ENCODE assay signal across 24 mouse cellular contexts in the genomic region with DNA sequence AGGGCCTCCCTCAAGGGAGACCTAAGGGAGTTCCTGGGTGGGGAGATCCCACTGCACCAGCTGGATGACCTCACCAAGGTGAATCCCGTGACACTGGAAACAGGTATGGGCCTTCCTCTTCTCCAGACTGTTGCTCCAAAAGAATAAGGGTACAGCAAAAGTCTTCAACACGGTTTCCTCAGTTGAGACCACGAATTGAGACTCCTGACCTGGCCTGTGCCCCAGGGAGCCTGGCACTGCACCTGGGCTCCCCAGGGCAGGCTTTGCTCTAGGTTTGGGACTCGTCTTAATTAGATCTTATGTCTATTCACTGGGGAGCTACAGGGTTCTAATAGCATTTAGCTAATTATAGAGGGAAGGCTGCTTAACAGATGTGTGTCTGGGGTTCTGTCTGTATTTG.
"Had no signal": no experiment of that assay in that cellular context is flagged by ENCODE, and none has a peak within 500 bp of the region (broad histone marks: within the 10 kb centered on the region; RNA-seq: fewer than 3 reads in every experiment).

No protein-coding gene starts in this region.

- H3K4me2 ChIP-seq: kidney, embryonic 15.5 days; limb, embryonic 13.5 days; liver, embryonic 12.5 days; liver, embryonic 15.5 days; lung, embryonic 15.5 days; midbrain, embryonic 13.5 days; neural tube, embryonic 13.5 days; stomach, embryonic 15.5 days had no signal

- H3K9ac ChIP-seq: kidney, embryonic 15.5 days; limb, embryonic 13.5 days; liver, embryonic 12.5 days; liver, embryonic 15.5 days; lung, embryonic 15.5 days; midbrain, embryonic 13.5 days; neural tube, embryonic 13.5 days; stomach, embryonic 15.5 days had no signal

- H3K27ac ChIP-seq: kidney, embryonic 15.5 days; layer of hippocampus, adult 2 months; limb, embryonic 10.5 days; limb, embryonic 13.5 days; liver, embryonic 12.5 days; liver, embryonic 15.5 days; lung, embryonic 15.5 days; midbrain, embryonic 10.5 days; midbrain, embryonic 13.5 days; neural tube, embryonic 13.5 days; stomach, embryonic 15.5 days had no signal

- H3K4me3 ChIP-seq: kidney, embryonic 15.5 days; layer of hippocampus, adult 2 months; limb, embryonic 10.5 days; limb, embryonic 13.5 days; liver, embryonic 12.5 days; liver, embryonic 15.5 days; lung, embryonic 15.5 days; megakaryocyte, embryonic 14.5 days; midbrain, embryonic 10.5 days; midbrain, embryonic 13.5 days; myocyte; neural tube, embryonic 13.5 days; stomach, embryonic 15.5 days had no signal

- H3K27me3 ChIP-seq: kidney, embryonic 15.5 days; limb, embryonic 13.5 days; liver, embryonic 12.5 days; liver, embryonic 15.5 days; lung, embryonic 15.5 days; megakaryocyte, embryonic 14.5 days; midbrain, embryonic 13.5 days; neural tube, embryonic 13.5 days; stomach, embryonic 15.5 days had no signal

- H3K9me3 ChIP-seq: kidney, embryonic 15.5 days; limb, embryonic 10.5 days; limb, embryonic 13.5 days; liver, embryonic 12.5 days; liver, embryonic 15.5 days; lung, embryonic 15.5 days; megakaryocyte, embryonic 14.5 days; midbrain, embryonic 10.5 days; midbrain, embryonic 13.5 days; neural tube, embryonic 13.5 days; stomach, embryonic 15.5 days had no signal

- DNase-seq: layer of hippocampus, adult 9-11 months; liver; lung, adult 18-20 months; lung, postnatal 10 days; lung, postnatal 36 days; retina, postnatal 1 day; right cerebral cortex, postnatal 25 days; spleen, adult 18-20 months; thymus, postnatal 36 days had no signal

- ATAC-seq: intestine, embryonic 16.5 days; liver, embryonic 12.5 days; midbrain, embryonic 13.5 days; midbrain, embryonic 16.5 days had no signal
